Comparison of ENCODE assay signal across 9 mouse cellular contexts in the genomic region with DNA sequence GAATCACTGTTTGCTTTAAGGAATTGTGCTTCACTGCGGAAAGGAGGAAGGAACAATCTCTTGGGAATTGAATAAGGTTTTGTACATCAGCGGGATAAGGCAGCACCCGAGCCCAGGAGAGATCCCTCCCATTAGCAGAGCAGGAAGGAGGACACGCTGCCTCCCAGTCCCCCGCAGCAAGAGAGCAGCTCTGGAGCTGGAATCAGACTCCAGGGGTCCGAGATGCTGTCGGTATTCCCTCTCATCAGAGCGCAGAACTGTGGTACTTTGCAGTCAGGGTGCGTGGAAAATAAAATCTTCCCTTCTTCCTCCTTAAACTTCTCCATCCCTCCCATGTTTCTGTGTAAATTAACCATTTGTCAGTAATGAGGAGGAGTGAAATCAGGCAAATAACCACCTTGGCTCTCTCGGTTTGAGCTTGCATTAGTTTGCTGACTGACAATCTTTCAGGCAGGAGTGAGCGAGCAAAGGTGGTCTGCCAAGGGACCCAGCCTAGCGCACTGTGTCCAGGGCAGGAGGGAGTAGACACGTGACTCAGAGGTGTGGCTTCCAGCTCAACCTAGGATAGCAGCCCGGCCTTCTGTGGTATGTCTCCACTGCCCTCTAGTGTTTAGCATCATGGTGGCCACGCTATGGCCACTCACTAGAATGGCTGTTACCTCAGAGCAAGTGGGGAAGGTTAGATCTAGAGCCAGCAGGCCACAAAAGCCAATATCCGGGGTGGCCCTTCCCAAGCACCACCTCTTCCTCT. TPM values are rescaled to one million over a fixed set of nuclear protein-coding genes. Genes with fewer than 3 reads are reported as not detected.
DNase-seq lines count a peak whose midpoint lies in the region; ATAC-seq and TF ChIP-seq lines count a peak whose summit lies in the region.
"Had no signal": no experiment of that assay in that cellular context is flagged by ENCODE, and none has a peak within 500 bp of the region (broad histone marks: within the 10 kb centered on the region; RNA-seq: fewer than 3 reads in every experiment).

No protein-coding gene starts in this region.

- no peaks in the 10 kb centered on the region for H3K4me1 ChIP-seq in embryonic facial prominence, embryonic 11.5 days (ENCODE audit: control insufficient read depth, insufficient read depth, low read length)
- no peaks in the 10 kb centered on the region for H3K4me1 ChIP-seq in heart, embryonic 11.5 days (ENCODE audit: control insufficient read depth, insufficient read depth, low read length)
- H3K4me1 ChIP-seq in liver, adult 2 months (ENCODE audit: control insufficient read depth, insufficient read depth, low read length): no peaks in the 10 kb centered on the region
- H3K4me1 ChIP-seq in midbrain, postnatal 0 days (ENCODE audit: insufficient read depth, low read length): peaks cover 4% of the 10 kb centered on the region; the same call in 1 of the 2 replicates
- H3K4me1 ChIP-seq in testis, adult 2 months (ENCODE audit: control insufficient read depth, insufficient read depth, low read length): no peaks in the 10 kb centered on the region

- peak; percentile 9 for DNase-seq in B cell, adult 2 months
- DNase-seq in adrenal gland, postnatal 25 days: peak; percentile 58
- DNase-seq in embryonic facial prominence, embryonic 11.5 days (ENCODE audit: low spot score): peak; percentile 91
- peak; percentile 81 for DNase-seq in kidney, adult 9 months
- peak; percentile 47 for DNase-seq in liver, adult 2 months (ENCODE audit: extremely low read depth, low read depth, low spot score)
- peak; percentile 91 for DNase-seq in midbrain, postnatal 0 days (ENCODE audit: low spot score)

- no peaks in the 10 kb centered on the region for H3K79me2 ChIP-seq in liver, adult 2 months (ENCODE audit: control insufficient read depth, insufficient read depth, low read length)

- H3K4me2 ChIP-seq in embryonic facial prominence, embryonic 11.5 days (ENCODE audit: low read depth, low read length): peak overlapping the region; percentile 54
- H3K4me2 ChIP-seq in heart, embryonic 11.5 days: peak overlapping the region; percentile 62
- H3K4me2 ChIP-seq in midbrain, postnatal 0 days (ENCODE audit: low read depth, low read length, poor library complexity, severe bottlenecking): peak overlapping the region; percentile 74

- H3K27ac ChIP-seq in embryonic facial prominence, embryonic 11.5 days (replicated peaks; ENCODE audit: low read depth, low read length): no peak overlapping the region
- no peak overlapping the region for H3K27ac ChIP-seq in heart, embryonic 11.5 days (ENCODE audit: low read depth, low read length)
- H3K27ac ChIP-seq in liver, adult 2 months (replicated peaks; ENCODE audit: insufficient read depth, low read depth, low read length): no peak overlapping the region
- H3K27ac ChIP-seq in midbrain, postnatal 0 days (ENCODE audit: low read depth, low read length): no peak overlapping the region
- no peak overlapping the region for H3K27ac ChIP-seq in testis, adult 2 months (ENCODE audit: control insufficient read depth, insufficient read depth, low read depth, low read length)

- no peaks in the 10 kb centered on the region for H3K9me3 ChIP-seq in embryonic facial prominence, embryonic 11.5 days (replicated peaks; ENCODE audit: control insufficient read depth, low read length)
- H3K9me3 ChIP-seq in heart, embryonic 11.5 days (replicated peaks; ENCODE audit: control insufficient read depth, low read length): no peaks in the 10 kb centered on the region
- H3K9me3 ChIP-seq in midbrain, postnatal 0 days (ENCODE audit: low read length): no peaks in the 10 kb centered on the region

- peak overlapping the region; percentile 40; the same call in 1 of the 2 replicates for H3K9ac ChIP-seq in embryonic facial prominence, embryonic 11.5 days (replicated peaks; ENCODE audit: low read length)
- H3K9ac ChIP-seq in heart, embryonic 11.5 days (ENCODE audit: low read depth, low read length): peak overlapping the region; percentile 46; the same call in 1 of the 2 replicates
- no peak overlapping the region for H3K9ac ChIP-seq in liver, adult 2 months (ENCODE audit: low read depth, low read length)
- H3K9ac ChIP-seq in midbrain, postnatal 0 days (replicated peaks; ENCODE audit: low read length, poor library complexity, severe bottlenecking): peak overlapping the region; percentile 25

- H3K36me3 ChIP-seq in embryonic facial prominence, embryonic 11.5 days (replicated peaks; ENCODE audit: control insufficient read depth, insufficient read depth, low read depth, low read length): no peaks in the 10 kb centered on the region
- no peaks in the 10 kb centered on the region for H3K36me3 ChIP-seq in heart, embryonic 11.5 days (ENCODE audit: control insufficient read depth, insufficient read depth, low read length)
- peaks cover 66% of the 10 kb centered on the region for H3K36me3 ChIP-seq in liver, adult 2 months (ENCODE audit: control insufficient read depth, insufficient read depth, low read length)
- no peaks in the 10 kb centered on the region for H3K36me3 ChIP-seq in midbrain, postnatal 0 days (ENCODE audit: insufficient read depth, low read length)
- H3K36me3 ChIP-seq in testis, adult 2 months (ENCODE audit: control insufficient read depth, insufficient read depth, low read length): no peaks in the 10 kb centered on the region

- TF ChIP-seq CTCF in liver, adult 2 months (IDR thresholded peaks at IDR 0.05; ENCODE audit: low read depth, low read length): peak; percentile 76
- TF ChIP-seq CTCF in midbrain, postnatal 0 days (IDR thresholded peaks at IDR 0.05): peak; percentile 95
- peak; percentile 65; the same call in 1 of the 2 replicates for TF ChIP-seq CTCF in testis, adult 2 months (IDR thresholded peaks at IDR 0.05; ENCODE audit: control insufficient read depth, insufficient read depth, insufficient replicate concordance, low read depth, low read length)

- ATAC-seq in embryonic facial prominence, embryonic 11.5 days (replicated peaks; ENCODE audit: insufficient number of reproducible peaks, low FRiP score, low TSS enrichment, low read depth): peak; percentile 99
- peak; percentile 95 for ATAC-seq in heart, embryonic 11.5 days (replicated peaks; ENCODE audit: insufficient number of reproducible peaks, low FRiP score, low TSS enrichment)
- ATAC-seq in midbrain, postnatal 0 days (ENCODE audit: low FRiP score): peak; percentile 94

- no peaks in the 10 kb centered on the region for H3K27me3 ChIP-seq in embryonic facial prominence, embryonic 11.5 days (ENCODE audit: control insufficient read depth, insufficient read depth, low read length)
- H3K27me3 ChIP-seq in heart, embryonic 11.5 days (ENCODE audit: control insufficient read depth, insufficient read depth, low read length): no peaks in the 10 kb centered on the region
- H3K27me3 ChIP-seq in liver, adult 2 months (ENCODE audit: control insufficient read depth, insufficient read depth, low read length): no peaks in the 10 kb centered on the region
- no peaks in the 10 kb centered on the region for H3K27me3 ChIP-seq in midbrain, postnatal 0 days (ENCODE audit: insufficient read depth, low read length)
- no peaks in the 10 kb centered on the region for H3K27me3 ChIP-seq in testis, adult 2 months (ENCODE audit: control insufficient read depth, insufficient read depth, low read length)

- no peak for TF ChIP-seq POLR2A in liver, adult 2 months (IDR thresholded peaks at IDR 0.05; ENCODE audit: extremely low read depth, insufficient read depth, low read length)
- TF ChIP-seq POLR2A in testis, adult 2 months (IDR thresholded peaks at IDR 0.05; ENCODE audit: control insufficient read depth, low read depth, low read length): no peak

- 3% methylated on average over 16 of the region's 16 CpGs for WGBS in embryonic facial prominence, embryonic 11.5 days
- 5% methylated on average over 16 of the region's 16 CpGs for WGBS in heart, embryonic 11.5 days (ENCODE audit: insufficient replicate concordance)
- 57% methylated on average over 16 of the region's 16 CpGs for WGBS in liver, adult 2 months
- 2% methylated on average over 16 of the region's 16 CpGs for WGBS in midbrain, postnatal 0 days

- H3K4me3 ChIP-seq in embryonic facial prominence, embryonic 11.5 days (ENCODE audit: low read depth, low read length): peak overlapping the region; percentile 24
- H3K4me3 ChIP-seq in heart, embryonic 11.5 days (ENCODE audit: low read depth, low read length): peak overlapping the region; percentile 29
- no peak overlapping the region for H3K4me3 ChIP-seq in liver, adult 2 months (ENCODE audit: insufficient read depth, low read depth, low read length)
- H3K4me3 ChIP-seq in midbrain, postnatal 0 days (ENCODE audit: low read depth, low read length): peak overlapping the region; percentile 30
- no peak overlapping the region for H3K4me3 ChIP-seq in testis, adult 2 months (ENCODE audit: control insufficient read depth, low read depth, low read length)
- H3K4me3 ChIP-seq: erythroblast, embryonic 14.5 days had no signal

RNA-seq across cellular contexts. Expression of gene Syt15, which starts 15.4 kb away (rescaled TPM):
- total RNA-seq in adrenal gland, postnatal 25 days (2021): 0.33 TPM in 1 of 2 replicates, not detected in the other
- polyA plus RNA-seq in embryonic facial prominence, embryonic 11.5 days (2014; fragmentation: Nextera tagmentation; extraction: Ambion mirVana): 0.06 TPM in 1 of 2 replicates, not detected in the other
- 0.16 TPM in 1 of 2 replicates, not detected in the other for polyA plus RNA-seq in heart, embryonic 11.5 days (2014; fragmentation: Nextera tagmentation; extraction: Ambion mirVana)
- total RNA-seq in liver, adult 2 months (2014; rRNA removed): 0.07 and 0.09 TPM in 2 replicates
- polyA plus RNA-seq in liver, adult 2 months (2012; rRNA removed): 0.12 and 0.22 TPM in 2 replicates
- 2.1 and 2.6 TPM in 2 replicates for total RNA-seq in midbrain, postnatal 0 days (2014; rRNA removed)
- polyA plus RNA-seq in midbrain, postnatal 0 days (2015; fragmentation: Nextera tagmentation; extraction: Ambion mirVana): 0.80 and 0.96 TPM in 2 replicates
- polyA plus RNA-seq in testis, adult 2 months (2012; rRNA removed): 0.58 and 0.72 TPM in 2 replicates
- polyA plus RNA-seq: erythroblast, embryonic 14.5 days had no signal

RNA-seq across cellular contexts. Expression of gene Gprin2, which starts 33.4 kb away (rescaled TPM):
- 0.76 and 2.5 TPM in 2 replicates for total RNA-seq in adrenal gland, postnatal 25 days (2021)
- 0.32 and 0.36 TPM in 2 replicates for polyA plus RNA-seq in embryonic facial prominence, embryonic 11.5 days (2014; fragmentation: Nextera tagmentation; extraction: Ambion mirVana)
- 0.04 and 0.08 TPM in 2 replicates for polyA plus RNA-seq in heart, embryonic 11.5 days (2014; fragmentation: Nextera tagmentation; extraction: Ambion mirVana)
- under 0.01 and 0.09 TPM in 2 replicates for total RNA-seq in liver, adult 2 months (2014; rRNA removed)
- polyA plus RNA-seq in liver, adult 2 months (2012; rRNA removed): 0.01 TPM in 1 of 2 replicates, not detected in the other
- 44.6 and 49.3 TPM in 2 replicates for total RNA-seq in midbrain, postnatal 0 days (2014; rRNA removed)
- 7.2 and 7.7 TPM in 2 replicates for polyA plus RNA-seq in midbrain, postnatal 0 days (2015; fragmentation: Nextera tagmentation; extraction: Ambion mirVana)
- polyA plus RNA-seq in testis, adult 2 months (2012; rRNA removed): 0.08 and 0.26 TPM in 2 replicates
- polyA plus RNA-seq: erythroblast, embryonic 14.5 days had no signal

Comparison
In these comparisons a context has a peak if more than half of its experiments do, and no peak if none do; other contexts are left out.
1. DNase-seq: peak in every context shown above with its lines; median percentile 91 in embryonic facial prominence, embryonic 11.5 days; 91 in midbrain, postnatal 0 days; 81 in kidney, adult 9 months; 58 in adrenal gland, postnatal 25 days; 47 in liver, adult 2 months; 9 in B cell, adult 2 months.
2. H3K4me3 ChIP-seq: peak in embryonic facial prominence, embryonic 11.5 days (single experiment), heart, embryonic 11.5 days (single experiment) and midbrain, postnatal 0 days (single experiment); none in liver, adult 2 months (single experiment) and testis, adult 2 months (single experiment).
3. Peak in every context shown above with its lines, with median percentiles within 50 percentile points of each other: ATAC-seq, H3K4me2 ChIP-seq and CTCF ChIP-seq.